Mouse (Mus musculus) megakaryocyte, embryonic 14.5 days (primary cell): ENCODE measurements around the gene Mrtfa. TPM values are rescaled to one million over a fixed set of nuclear protein-coding genes. Genes with fewer than 3 reads are reported as not detected.

Experiments used
- H3K27me3 ChIP-seq: replicated peaks from 2 replicates; pipeline ENCODE3; 2012; ENCODE audit warnings: inconsistent platforms
- H3K36me3 ChIP-seq: replicated peaks from 2 replicates; pipeline ENCODE3; 2012; ENCODE audit warnings: low read length, inconsistent platforms, mixed read lengths
- H3K4me1 ChIP-seq: 2 replicates; pipeline ENCODE4 v1.6.1; 2012; ENCODE audit warnings: inconsistent platforms
- H3K4me3 ChIP-seq: replicated peaks from 2 replicates; pipeline ENCODE3; 2012; ENCODE audit warnings: moderate library complexity, mild to moderate bottlenecking, inconsistent platforms
- H3K9me3 ChIP-seq: 2 replicates; pipeline ENCODE4 v1.6.1; 2012; ENCODE audit warnings: inconsistent platforms
- FLI1 ChIP-seq: IDR thresholded peaks from 2 replicates; pipeline ENCODE4 v1.6.1; 2012; ENCODE audit warnings: low read length, inconsistent platforms, mixed read lengths
- GATA1 ChIP-seq: IDR thresholded peaks from 3 replicates; pipeline ENCODE4 v1.6.1; 2012; ENCODE audit warnings: mixed read lengths, low read length, inconsistent platforms, borderline replicate concordance
- polyA plus RNA-seq: library from polyadenylated mRNA; stranded (reverse); fragments of >175 nt; gene quantifications from 2 replicates; pipeline ENCODE4 v1.2.3, GENCODE M21; 2012; ENCODE audit warnings: low replicate concordance; ENCODE audit not compliant: insufficient read depth

The Mrtfa gene
- polyA plus RNA-seq, 1 experiment, result 138 TPM

- TF ChIP-seq FLI1 (no peak), GATA1 (no peak)
- H3K4me3 ChIP-seq, result no peak overlapping the region
- peaks cover 39% of the 10 kb centered on the region for H3K4me1 ChIP-seq
- H3K27me3 ChIP-seq, result no peaks in the 10 kb centered on the region
- no peaks in the 10 kb centered on the region for H3K9me3 ChIP-seq
- peaks cover 4% of the 10 kb centered on the region for H3K36me3 ChIP-seq
These were observed 116.0 kb downstream of the Mrtfa start for GRCm38 (mm10) chr15:81074543-81074942.

GRCm38 (mm10) chr15:81073751-81074150, 116.8 kb downstream of the Mrtfa start:
- Histone ChIP-seq H3K36me3 (peaks cover 4% of the 10 kb centered on the region), H3K27me3 (no peaks in the 10 kb centered on the region), H3K9me3 (no peaks in the 10 kb centered on the region), H3K4me1 (peaks cover 42% of the 10 kb centered on the region), H3K4me3 (no peak overlapping the region)
- TF ChIP-seq FLI1 (no peak), GATA1 (no peak)

- no peak overlapping the region for H3K4me3 ChIP-seq
- H3K4me1 ChIP-seq, result peaks cover 46% of the 10 kb centered on the region
- no peaks in the 10 kb centered on the region for H3K27me3 ChIP-seq
- no peaks in the 10 kb centered on the region for H3K9me3 ChIP-seq
- H3K36me3 ChIP-seq, result peaks cover 4% of the 10 kb centered on the region
- TF ChIP-seq GATA1 (no peak), FLI1 (no peak)
These were observed 117.8 kb downstream of the Mrtfa start for GRCm38 (mm10) chr15:81072748-81073147.

- no peak for TF ChIP-seq FLI1
- TF ChIP-seq GATA1, result no peak
- Histone ChIP-seq H3K4me3 (no peak overlapping the region), H3K36me3 (peaks cover 4% of the 10 kb centered on the region), H3K9me3 (no peaks in the 10 kb centered on the region), H3K4me1 (peaks cover 57% of the 10 kb centered on the region), H3K27me3 (no peaks in the 10 kb centered on the region)
These were observed 120.1 kb downstream of the Mrtfa start for GRCm38 (mm10) chr15:81070470-81070869.

DNA sequence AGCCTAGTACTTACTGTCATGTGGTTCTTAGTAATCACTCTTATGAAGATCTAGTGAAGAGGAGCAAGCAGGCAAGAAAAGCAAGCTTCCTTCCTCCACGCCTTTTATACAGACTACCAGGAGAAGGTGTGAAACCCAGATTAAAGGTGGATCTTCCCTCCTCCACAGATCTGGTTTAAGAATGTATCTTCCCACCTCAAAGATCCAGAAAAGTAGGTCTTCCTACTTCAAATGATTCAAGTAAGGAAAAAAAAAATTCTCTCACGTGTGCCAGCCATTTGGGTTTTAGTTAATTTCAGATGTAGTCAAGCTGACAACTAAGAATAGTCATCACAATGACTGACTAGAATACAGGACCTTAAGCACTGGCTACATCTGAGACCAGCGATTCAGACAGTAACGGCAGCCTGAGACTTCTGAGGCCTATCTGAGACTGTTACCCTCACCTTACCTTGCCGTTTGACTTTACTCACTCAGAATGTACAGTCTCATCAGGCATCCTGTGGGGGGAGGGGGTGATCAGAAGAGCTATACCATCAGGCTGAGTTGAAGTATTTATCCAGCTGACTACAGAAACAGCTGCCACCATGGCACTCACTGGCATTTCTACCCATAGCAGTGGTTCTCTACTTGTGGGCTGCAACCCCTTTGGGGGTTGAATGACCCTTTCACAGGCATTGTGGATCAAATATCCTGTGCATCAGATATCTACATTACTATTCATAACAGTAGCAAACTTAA, 121.7 kb downstream of the Mrtfa start:
- Histone ChIP-seq H3K9me3 (no peaks in the 10 kb centered on the region), H3K4me1 (peaks cover 42% of the 10 kb centered on the region), H3K4me3 (no peak overlapping the region), H3K36me3 (peaks cover 4% of the 10 kb centered on the region), H3K27me3 (no peaks in the 10 kb centered on the region)
- TF ChIP-seq FLI1 (no peak), GATA1 (no peak)

GRCm38 (mm10) chr15:81067761-81068160, 122.8 kb downstream of the Mrtfa start:
- no peak for TF ChIP-seq GATA1
- no peak overlapping the region for H3K4me3 ChIP-seq

GRCm38 (mm10) chr15:81066976-81067375, 123.6 kb downstream of the Mrtfa start:
- Histone ChIP-seq H3K9me3 (no peaks in the 10 kb centered on the region), H3K27me3 (no peaks in the 10 kb centered on the region), H3K36me3 (peaks cover 4% of the 10 kb centered on the region), H3K4me3 (no peak overlapping the region), H3K4me1 (peaks cover 29% of the 10 kb centered on the region)
- no peak for TF ChIP-seq GATA1
- no peak for TF ChIP-seq FLI1

More at GRCm38 (mm10) chr15:81067761-81068160, 122.8 kb downstream of the Mrtfa start:
- Histone ChIP-seq H3K4me1 (peaks cover 34% of the 10 kb centered on the region), H3K36me3 (peaks cover 4% of the 10 kb centered on the region), H3K27me3 (no peaks in the 10 kb centered on the region), H3K9me3 (no peaks in the 10 kb centered on the region)

GRCm38 (mm10) chr15:81064661-81065060, 125.9 kb downstream of the Mrtfa start:
- Histone ChIP-seq H3K9me3 (no peaks in the 10 kb centered on the region), H3K4me3 (no peak overlapping the region), H3K36me3 (no peaks in the 10 kb centered on the region), H3K27me3 (no peaks in the 10 kb centered on the region), H3K4me1 (peaks cover 46% of the 10 kb centered on the region)
- no peak for TF ChIP-seq GATA1
- no peak for TF ChIP-seq FLI1

GRCm38 (mm10) chr15:81064143-81064542, 126.4 kb downstream of the Mrtfa start:
- Histone ChIP-seq H3K4me3 (no peak overlapping the region), H3K9me3 (no peaks in the 10 kb centered on the region), H3K27me3 (no peaks in the 10 kb centered on the region), H3K36me3 (no peaks in the 10 kb centered on the region), H3K4me1 (peaks cover 45% of the 10 kb centered on the region)
- no peak for TF ChIP-seq GATA1
- no peak for TF ChIP-seq FLI1

DNA sequence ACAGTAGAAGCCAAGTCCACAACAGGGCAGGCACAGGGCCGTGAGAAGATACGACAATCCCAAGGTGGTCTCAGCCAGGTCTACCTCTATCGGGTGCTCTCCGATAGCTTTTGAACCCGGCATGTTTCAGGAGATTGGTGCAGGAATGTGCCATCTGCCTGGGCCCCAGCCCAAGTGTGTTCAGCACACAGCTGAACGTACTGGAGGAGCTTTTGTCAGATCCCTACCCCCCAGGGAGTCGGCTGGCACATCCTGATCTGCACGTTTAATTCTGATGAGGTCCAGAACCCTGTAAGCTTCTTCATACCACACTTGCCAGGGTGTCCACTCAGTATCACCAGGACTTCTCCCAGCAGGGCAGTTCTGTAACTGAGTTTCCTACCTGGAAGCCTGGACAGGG, 127.9 kb downstream of the Mrtfa start:
- no peak for TF ChIP-seq GATA1
- TF ChIP-seq FLI1, result no peak
- Histone ChIP-seq H3K4me1 (peaks cover 36% of the 10 kb centered on the region), H3K9me3 (no peaks in the 10 kb centered on the region), H3K36me3 (no peaks in the 10 kb centered on the region), H3K4me3 (no peak overlapping the region), H3K27me3 (no peaks in the 10 kb centered on the region)

DNA sequence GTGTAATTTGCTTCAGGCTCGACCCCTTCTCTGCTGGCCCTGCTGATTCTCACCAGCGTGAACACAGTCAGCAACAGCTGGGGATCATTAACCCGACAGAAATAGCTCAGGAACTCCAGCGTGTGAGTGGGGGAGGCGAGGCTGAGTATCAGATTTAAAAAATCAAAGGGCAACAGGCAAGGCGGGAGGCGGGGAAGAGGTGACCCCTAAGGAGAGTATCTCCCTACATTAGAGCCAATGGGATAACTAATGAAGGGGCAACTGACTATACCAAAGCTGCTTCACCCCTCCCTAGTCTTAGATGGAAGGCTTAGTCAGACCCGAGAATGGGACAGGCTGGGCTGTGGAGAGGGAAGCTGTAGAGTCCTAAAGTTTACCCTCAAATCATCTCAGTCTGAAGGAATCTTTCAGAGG, 128.4 kb downstream of the Mrtfa start:
- H3K4me3 ChIP-seq, result no peak overlapping the region
- TF ChIP-seq GATA1 (no peak), FLI1 (no peak)
- H3K27me3 ChIP-seq, result no peaks in the 10 kb centered on the region
- peaks cover 36% of the 10 kb centered on the region for H3K4me1 ChIP-seq
- peaks cover 2% of the 10 kb centered on the region for H3K36me3 ChIP-seq
- H3K9me3 ChIP-seq, result peaks cover 3% of the 10 kb centered on the region; the same call in 1 of the 2 replicates
